Mouse (Mus musculus): ENCODE data around the gene Aes. TPM values are rescaled to one million over a fixed set of nuclear protein-coding genes. Genes with fewer than 3 reads are reported as not detected.

Aes gene
- polyA plus RNA-seq, 2 experiments, result 393 to 472 TPM

- 51% methylated on average over 25 of the region's 25 CpGs for WGBS
- Histone ChIP-seq H3K4me1 (ENCODE audit: control insufficient read depth, insufficient read depth, low read length) (peaks cover 15% of the 10 kb centered on the region), H3K27ac (replicated peaks; ENCODE audit: low read depth, low read length) (no peak overlapping the region), H3K4me2 (replicated peaks; ENCODE audit: low read depth, low read length, severe bottlenecking) (no peak overlapping the region; the same call in 1 of the 2 replicates), H3K4me3 (replicated peaks; ENCODE audit: low read length) (no peak overlapping the region), H3K27me3 (ENCODE audit: control insufficient read depth, insufficient read depth, low read length) (no peaks in the 10 kb centered on the region), H3K9me3 (ENCODE audit: control insufficient read depth, low read length) (no peaks in the 10 kb centered on the region), H3K9ac (ENCODE audit: low read depth, low read length, severe bottlenecking) (no peak overlapping the region), H3K36me3 (ENCODE audit: control insufficient read depth, insufficient read depth, low read length) (peaks cover 40% of the 10 kb centered on the region)
- no peak for TF ChIP-seq POLR2A (IDR thresholded peaks at IDR 0.05; ENCODE audit: borderline replicate concordance, extremely low read depth, insufficient read depth, insufficient read length)
- ATAC-seq (ENCODE audit: low FRiP score, low read depth), result no peak
- no peak for DNase-seq (ENCODE audit: low spot score)
These were observed 21.3 kb downstream of the Aes start for GRCm38 (mm10) chr10:81580441-81581070.

- peaks cover 68% of the 10 kb centered on the region for H3K36me3 ChIP-seq (ENCODE audit: control insufficient read depth, insufficient read depth, low read length)
- H3K27ac ChIP-seq (replicated peaks; ENCODE audit: low read depth, low read length), result no peak overlapping the region
- ATAC-seq (ENCODE audit: low FRiP score, low read depth), result no peak
- TF ChIP-seq POLR2A (IDR thresholded peaks at IDR 0.05; ENCODE audit: borderline replicate concordance, extremely low read depth, insufficient read depth, insufficient read length), result no peak
- no peak overlapping the region for H3K9ac ChIP-seq (ENCODE audit: low read depth, low read length, severe bottlenecking)
- H3K4me2 ChIP-seq (replicated peaks; ENCODE audit: low read depth, low read length, severe bottlenecking), result no peak overlapping the region
- no peaks in the 10 kb centered on the region for H3K9me3 ChIP-seq (ENCODE audit: control insufficient read depth, low read length)
- H3K4me3 ChIP-seq (replicated peaks; ENCODE audit: low read length), result no peak overlapping the region
- peaks cover 6% of the 10 kb centered on the region; the same call in 1 of the 2 replicates for H3K4me1 ChIP-seq (ENCODE audit: control insufficient read depth, insufficient read depth, low read length)
- whole genome bisulfite sequencing, result 70% methylated on average over 6 of the region's 6 CpGs
- DNase-seq (ENCODE audit: low spot score), result no peak
- H3K27me3 ChIP-seq (ENCODE audit: control insufficient read depth, insufficient read depth, low read length), result no peaks in the 10 kb centered on the region
These were observed 24.1 kb downstream of the Aes start for GRCm38 (mm10) chr10:81583347-81583746.

- peaks cover 61% of the 10 kb centered on the region for H3K36me3 ChIP-seq (ENCODE audit: control insufficient read depth, insufficient read depth, low read length)
These were observed 29.5 kb downstream of the Aes start for GRCm38 (mm10) chr10:81588739-81589138.

GRCm38 (mm10) chr10:81591846-81592245 is 32.6 kb downstream of the Aes start:
- DNase-seq (ENCODE audit: low spot score), result no peak
- no peak overlapping the region for H3K4me3 ChIP-seq (replicated peaks; ENCODE audit: low read length)
- no peak for TF ChIP-seq POLR2A (IDR thresholded peaks at IDR 0.05; ENCODE audit: borderline replicate concordance, extremely low read depth, insufficient read depth, insufficient read length)
- no peaks in the 10 kb centered on the region for H3K9me3 ChIP-seq (ENCODE audit: control insufficient read depth, low read length)
- H3K9ac ChIP-seq (ENCODE audit: low read depth, low read length, severe bottlenecking), result no peak overlapping the region
- H3K4me1 ChIP-seq (ENCODE audit: control insufficient read depth, insufficient read depth, low read length), result peaks cover 19% of the 10 kb centered on the region
- no peak overlapping the region for H3K4me2 ChIP-seq (replicated peaks; ENCODE audit: low read depth, low read length, severe bottlenecking)
- H3K36me3 ChIP-seq (ENCODE audit: control insufficient read depth, insufficient read depth, low read length), result peaks cover 32% of the 10 kb centered on the region
- ATAC-seq (ENCODE audit: low FRiP score, low read depth), result no peak
- 61% methylated on average over 8 of the region's 9 CpGs for WGBS
- no peaks in the 10 kb centered on the region for H3K27me3 ChIP-seq (ENCODE audit: control insufficient read depth, insufficient read depth, low read length)
- H3K27ac ChIP-seq (replicated peaks; ENCODE audit: low read depth, low read length), result no peak overlapping the region

More at GRCm38 (mm10) chr10:81588739-81589138, 29.5 kb downstream of the Aes start:
- no peaks in the 10 kb centered on the region for H3K9me3 ChIP-seq (ENCODE audit: control insufficient read depth, low read length)
- no peaks in the 10 kb centered on the region for H3K4me1 ChIP-seq (ENCODE audit: control insufficient read depth, insufficient read depth, low read length)
- H3K9ac ChIP-seq (ENCODE audit: low read depth, low read length, severe bottlenecking), result no peak overlapping the region
- no peaks in the 10 kb centered on the region for H3K27me3 ChIP-seq (ENCODE audit: control insufficient read depth, insufficient read depth, low read length)
- 62% methylated on average over 7 of the region's 7 CpGs for WGBS
- H3K27ac ChIP-seq (replicated peaks; ENCODE audit: low read depth, low read length), result no peak overlapping the region
- TF ChIP-seq POLR2A (IDR thresholded peaks at IDR 0.05; ENCODE audit: borderline replicate concordance, extremely low read depth, insufficient read depth, insufficient read length), result no peak
- no peak overlapping the region for H3K4me2 ChIP-seq (replicated peaks; ENCODE audit: low read depth, low read length, severe bottlenecking)
- no peak overlapping the region for H3K4me3 ChIP-seq (replicated peaks; ENCODE audit: low read length)
- DNase-seq (ENCODE audit: low spot score), result no peak
- ATAC-seq (ENCODE audit: low FRiP score, low read depth), result no peak

GRCm38 (mm10) chr10:81592631-81593030 is 33.3 kb downstream of the Aes start:
- Histone ChIP-seq H3K4me3 (replicated peaks; ENCODE audit: low read length) (no peak overlapping the region), H3K9me3 (ENCODE audit: control insufficient read depth, low read length) (no peaks in the 10 kb centered on the region), H3K9ac (ENCODE audit: low read depth, low read length, severe bottlenecking) (no peak overlapping the region), H3K27ac (replicated peaks; ENCODE audit: low read depth, low read length) (no peak overlapping the region), H3K4me1 (ENCODE audit: control insufficient read depth, insufficient read depth, low read length) (peaks cover 27% of the 10 kb centered on the region), H3K4me2 (replicated peaks; ENCODE audit: low read depth, low read length, severe bottlenecking) (no peak overlapping the region), H3K27me3 (ENCODE audit: control insufficient read depth, insufficient read depth, low read length) (no peaks in the 10 kb centered on the region), H3K36me3 (ENCODE audit: control insufficient read depth, insufficient read depth, low read length) (peaks cover 24% of the 10 kb centered on the region)
- 74% methylated on average over 7 of the region's 7 CpGs for WGBS
- ATAC-seq (ENCODE audit: low FRiP score, low read depth) (no peak), DNase-seq (ENCODE audit: low spot score) (no peak)
- no peak for TF ChIP-seq POLR2A (IDR thresholded peaks at IDR 0.05; ENCODE audit: borderline replicate concordance, extremely low read depth, insufficient read depth, insufficient read length)

All from limb, embryonic 14.5 days (tissue).